Mouse (Mus musculus): ENCODE measurements around the gene Itpr3.

- TF ChIP-seq CTCF (IDR thresholded peaks at IDR 0.05; ENCODE audit: insufficient read depth, low read depth, low read length): no peak
- TF ChIP-seq POLR2A (IDR thresholded peaks at IDR 0.05; ENCODE audit: insufficient read depth, low read depth, low read length): no peak
Measured at GRCm38 (mm10) chr17:27131240-27131665, 74.1 kb downstream of the Itpr3 start.

Data from olfactory bulb, adult 2 months (tissue).